Mouse (Mus musculus): ENCODE results near the gene Trp53bp2.

- TF ChIP-seq GATA1 (IDR thresholded peaks at IDR 0.05; ENCODE audit: borderline replicate concordance, low read length) (no peak), FLI1 (IDR thresholded peaks at IDR 0.05; ENCODE audit: low read length) (no peak)
Measured at GRCm38 (mm10) chr1:182363683-182364404, 45.1 kb upstream of the Trp53bp2 start.

Measured in megakaryocyte, embryonic 14.5 days (primary cell).